Mouse (Mus musculus): ENCODE results near the gene Ubl5. TPM values are rescaled to one million over a fixed set of nuclear protein-coding genes. Genes with fewer than 3 reads are reported as not detected.

Gene Ubl5
- 601 and 618 TPM in 2 replicates for polyA plus RNA-seq (2012; rRNA removed)

GRCm38 (mm10) chr9:20642101-20642895 lies at the start of gene Ubl5:
TSS of gene Ubl5 (plus strand) at chr9:20642878.

DNA sequence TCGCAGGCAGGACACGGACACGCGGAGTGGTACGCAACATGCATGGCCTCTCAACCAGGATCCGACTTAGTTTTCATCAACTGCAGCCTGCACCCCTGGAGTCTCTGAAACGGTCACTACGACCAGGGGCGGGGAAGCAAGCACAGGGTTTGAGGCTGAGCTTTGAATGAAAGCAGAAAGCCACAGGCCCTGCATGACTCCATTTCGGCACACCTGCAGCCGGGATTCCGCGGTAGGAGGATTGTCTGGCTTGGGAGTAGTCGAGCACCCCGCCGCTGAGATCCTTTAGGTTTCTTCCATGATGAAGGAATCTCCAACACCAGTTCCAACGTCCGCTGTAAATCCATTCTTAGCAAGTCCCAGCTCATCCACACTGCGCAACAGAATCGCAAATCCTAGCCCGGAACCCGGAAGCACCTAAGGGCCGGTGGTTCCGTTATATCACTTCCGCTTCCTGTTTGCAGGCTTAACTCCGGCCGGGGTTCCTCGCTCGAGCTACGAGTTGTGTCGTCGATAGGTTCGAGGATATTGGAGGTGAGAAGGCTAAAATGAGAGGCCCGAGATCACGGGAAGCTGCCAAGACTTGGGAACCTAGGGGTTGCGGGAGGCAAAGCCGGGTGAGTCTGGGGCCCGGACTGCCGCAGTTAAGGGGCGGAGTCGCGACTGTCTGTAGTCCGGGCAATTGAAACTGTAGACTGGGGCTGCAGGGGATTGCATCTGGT lies 1.8 kb downstream of the Ubl5 start, which contains the start of gene Fbxl12:
Fbxl12 (minus strand) TSS at position 408 of the 722 bp plus-strand sequence.

DNA sequence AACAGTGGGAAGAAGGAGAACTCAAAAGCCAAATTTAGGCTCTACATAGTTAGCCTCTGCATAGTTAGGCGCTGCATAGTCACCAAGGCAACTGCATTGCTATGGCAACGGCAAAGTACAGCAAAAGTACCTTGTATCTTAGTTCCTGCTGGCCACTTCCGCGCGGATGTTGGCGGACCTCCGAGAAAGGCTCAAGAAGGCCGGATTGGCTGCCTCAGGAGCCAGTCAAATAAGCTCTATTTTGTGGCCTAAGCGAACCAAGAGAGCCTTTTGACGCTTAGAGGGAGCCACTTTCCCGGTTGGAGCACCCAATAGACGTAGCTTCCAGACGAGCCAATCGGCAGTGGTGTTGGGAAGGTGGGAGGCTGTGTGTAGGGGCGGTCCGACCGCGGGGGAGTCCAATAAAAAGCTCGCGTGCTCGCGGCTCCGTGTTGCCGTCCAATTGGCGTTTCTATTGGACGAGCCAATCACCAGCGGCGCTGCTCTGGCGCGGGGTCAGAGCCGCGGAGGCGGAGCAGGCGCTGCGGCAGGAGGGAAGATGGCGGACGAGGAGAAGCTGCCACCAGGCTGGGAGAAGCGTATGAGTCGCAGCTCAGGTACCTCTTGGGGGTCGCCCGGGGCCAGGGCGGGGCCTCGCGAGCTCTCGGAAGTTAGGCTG lies 9.1 kb downstream of the Ubl5 start, which contains the start of gene Pin1:
Pin1 (plus strand) TSS at position 494 of the 658 bp plus-strand sequence.

Other genes starting within 250 kb of the Ubl5 start
- gene Zfp26, start 182.7 kb upstream of the Ubl5 start, polyA plus RNA-seq (2012; rRNA removed), result 13.4 and 13.5 TPM in 2 replicates
- gene Zfp426, start 150.1 kb upstream of the Ubl5 start, polyA plus RNA-seq (2012; rRNA removed), result 25.7 and 26.8 TPM in 2 replicates
- gene Zfp266, start 121.5 kb upstream of the Ubl5 start, polyA plus RNA-seq (2012; rRNA removed), result 46.4 and 48.0 TPM in 2 replicates
- 26.2 and 29.8 TPM in 2 replicates for gene Zfp846, start 61.6 kb upstream of the Ubl5 start, polyA plus RNA-seq (2012; rRNA removed)
- 27.3 and 28.4 TPM in 2 replicates for gene Fbxl12, start 1.9 kb downstream of the Ubl5 start, polyA plus RNA-seq (2012; rRNA removed)
- 39.1 and 44.7 TPM in 2 replicates for gene Pin1, start 9.2 kb downstream of the Ubl5 start, polyA plus RNA-seq (2012; rRNA removed)
- 181 and 199 TPM in 2 replicates for gene Olfm2, start 103.5 kb downstream of the Ubl5 start, polyA plus RNA-seq (2012; rRNA removed)
- 1.6 and 2.8 TPM in 2 replicates for gene Col5a3, start 172.2 kb downstream of the Ubl5 start, polyA plus RNA-seq (2012; rRNA removed)
- not detected in 2 replicates for gene Rdh8, start 175.6 kb downstream of the Ubl5 start, polyA plus RNA-seq (2012; rRNA removed)
- 49.8 and 50.5 TPM in 2 replicates for gene A230050P20Rik, start 225.8 kb downstream of the Ubl5 start, polyA plus RNA-seq (2012; rRNA removed)
- 17.3 and 17.7 TPM in 2 replicates for gene Angptl6, start 236.8 kb downstream of the Ubl5 start, polyA plus RNA-seq (2012; rRNA removed)
- 75.0 and 76.4 TPM in 2 replicates for gene Ppan, start 245.3 kb downstream of the Ubl5 start, polyA plus RNA-seq (2012; rRNA removed)

All from central nervous system, embryonic 18 days (tissue).